Mouse (Mus musculus): Measurements from ENCODE around the gene Ilf3. TPM values are rescaled to one million over a fixed set of nuclear protein-coding genes. Genes with fewer than 3 reads are reported as not detected.
A peak's percentile ranks its signal among the peaks of the same experiment; 100 is the strongest.

Gene Ilf3
- polyA plus RNA-seq, 1 experiment from 2014 or later = 179 TPM

- Histone ChIP-seq H3K4me2 (ENCODE audit: low read length) (no peak overlapping the region), H3K4me3 (ENCODE audit: low read depth, low read length) (no peak overlapping the region), H3K9me3 (ENCODE audit: control insufficient read depth, low read length) (no peaks in the 10 kb centered on the region), H3K9ac (ENCODE audit: low read length) (no peak overlapping the region), H3K36me3 (ENCODE audit: control insufficient read depth, insufficient read depth, low read length) (peaks cover 94% of the 10 kb centered on the region), H3K27me3 (replicated peaks; ENCODE audit: control insufficient read depth, insufficient read depth, low read length) (no peaks in the 10 kb centered on the region), H3K27ac (ENCODE audit: low read depth) (no peak overlapping the region), H3K4me1 (replicated peaks; ENCODE audit: control insufficient read depth, insufficient read depth, low read length) (no peaks in the 10 kb centered on the region)
- WGBS = 81% methylated on average over 11 of the region's 11 CpGs
- no peak for ATAC-seq (replicated peaks; ENCODE audit: low FRiP score, low TSS enrichment, low read depth)
- DNase-seq (ENCODE audit: low spot score) = no peak
Observed at GRCm38 (mm10) chr9:21402764-21403253, 35.1 kb downstream of the Ilf3 start.

GRCm38 (mm10) chr9:21403745-21404144, 36.1 kb downstream of the Ilf3 start:
- Histone ChIP-seq H3K4me1 (replicated peaks; ENCODE audit: control insufficient read depth, insufficient read depth, low read length) (no peaks in the 10 kb centered on the region), H3K36me3 (ENCODE audit: control insufficient read depth, insufficient read depth, low read length) (peaks cover 84% of the 10 kb centered on the region), H3K9me3 (ENCODE audit: control insufficient read depth, low read length) (no peaks in the 10 kb centered on the region), H3K27ac (ENCODE audit: low read depth) (no peak overlapping the region), H3K4me3 (ENCODE audit: low read depth, low read length) (no peak overlapping the region), H3K9ac (ENCODE audit: low read length) (no peak overlapping the region), H3K27me3 (replicated peaks; ENCODE audit: control insufficient read depth, insufficient read depth, low read length) (no peaks in the 10 kb centered on the region), H3K4me2 (ENCODE audit: low read length) (no peak overlapping the region)
- DNase-seq (ENCODE audit: low spot score) (no peak), ATAC-seq (replicated peaks; ENCODE audit: low FRiP score, low TSS enrichment, low read depth) (no peak)
- 95% methylated on average over 5 of the region's 5 CpGs for WGBS

- no peak overlapping the region for H3K27ac ChIP-seq (ENCODE audit: low read depth)
- no peaks in the 10 kb centered on the region for H3K4me1 ChIP-seq (replicated peaks; ENCODE audit: control insufficient read depth, insufficient read depth, low read length)
- no peak overlapping the region for H3K4me2 ChIP-seq (ENCODE audit: low read length)
- no peak for ATAC-seq (replicated peaks; ENCODE audit: low FRiP score, low TSS enrichment, low read depth)
- peaks cover 67% of the 10 kb centered on the region for H3K36me3 ChIP-seq (ENCODE audit: control insufficient read depth, insufficient read depth, low read length)
- 66% methylated on average over 4 of the region's 4 CpGs for WGBS
- no peak for DNase-seq (ENCODE audit: low spot score)
- no peaks in the 10 kb centered on the region for H3K9me3 ChIP-seq (ENCODE audit: control insufficient read depth, low read length)
- H3K27me3 ChIP-seq (replicated peaks; ENCODE audit: control insufficient read depth, insufficient read depth, low read length) = no peaks in the 10 kb centered on the region
- H3K4me3 ChIP-seq (ENCODE audit: low read depth, low read length) = no peak overlapping the region
- H3K9ac ChIP-seq (ENCODE audit: low read length) = no peak overlapping the region
Observed at GRCm38 (mm10) chr9:21405525-21405924, 37.9 kb downstream of the Ilf3 start.

DNA sequence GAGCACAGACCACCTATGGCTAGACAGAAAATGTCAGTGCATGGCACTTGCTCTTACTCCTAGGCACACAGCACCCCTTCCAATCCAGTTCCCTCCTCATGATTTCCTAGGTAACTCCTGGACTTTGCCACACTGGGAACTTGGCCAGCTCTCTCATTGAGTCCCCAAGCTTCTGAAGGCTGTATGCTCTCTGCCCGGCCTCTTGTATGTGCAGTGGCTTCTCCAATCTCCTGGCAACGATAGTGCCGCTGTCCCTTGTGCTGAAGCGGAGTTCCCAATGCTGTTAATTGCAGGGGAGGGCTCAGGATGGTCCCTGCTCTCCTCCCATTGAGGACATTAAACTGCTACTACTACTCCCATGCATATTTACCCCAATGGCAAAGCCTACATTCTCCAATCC, 40.3 kb downstream of the Ilf3 start:
- H3K4me2 ChIP-seq (ENCODE audit: low read length) = no peak overlapping the region
- no peak for DNase-seq (ENCODE audit: low spot score)
- no peaks in the 10 kb centered on the region for H3K9me3 ChIP-seq (ENCODE audit: control insufficient read depth, low read length)
- H3K36me3 ChIP-seq (ENCODE audit: control insufficient read depth, insufficient read depth, low read length) = peaks cover 42% of the 10 kb centered on the region
- no peaks in the 10 kb centered on the region for H3K27me3 ChIP-seq (replicated peaks; ENCODE audit: control insufficient read depth, insufficient read depth, low read length)
- no peak for ATAC-seq (replicated peaks; ENCODE audit: low FRiP score, low TSS enrichment, low read depth)
- no peak overlapping the region for H3K4me3 ChIP-seq (ENCODE audit: low read depth, low read length)
- H3K4me1 ChIP-seq (replicated peaks; ENCODE audit: control insufficient read depth, insufficient read depth, low read length) = peaks cover 6% of the 10 kb centered on the region; the same call in 1 of the 2 replicates
- WGBS = 16% methylated on average over 4 of the region's 4 CpGs
- no peak overlapping the region for H3K27ac ChIP-seq (ENCODE audit: low read depth)
- H3K9ac ChIP-seq (ENCODE audit: low read length) = no peak overlapping the region

- Histone ChIP-seq H3K9ac (ENCODE audit: low read length) (no peak overlapping the region), H3K4me1 (replicated peaks; ENCODE audit: control insufficient read depth, insufficient read depth, low read length) (peaks cover 6% of the 10 kb centered on the region; the same call in 1 of the 2 replicates), H3K36me3 (ENCODE audit: control insufficient read depth, insufficient read depth, low read length) (peaks cover 39% of the 10 kb centered on the region), H3K4me2 (ENCODE audit: low read length) (no peak overlapping the region), H3K27me3 (replicated peaks; ENCODE audit: control insufficient read depth, insufficient read depth, low read length) (no peaks in the 10 kb centered on the region), H3K27ac (ENCODE audit: low read depth) (no peak overlapping the region), H3K4me3 (ENCODE audit: low read depth, low read length) (no peak overlapping the region), H3K9me3 (ENCODE audit: control insufficient read depth, low read length) (no peaks in the 10 kb centered on the region)
- DNase-seq (ENCODE audit: low spot score) = no peak
- 71% methylated on average over 7 of the region's 7 CpGs for WGBS
- ATAC-seq (replicated peaks; ENCODE audit: low FRiP score, low TSS enrichment, low read depth) = no peak
Observed at GRCm38 (mm10) chr9:21408624-21409023, 41.0 kb downstream of the Ilf3 start.

GRCm38 (mm10) chr9:21409592-21410317, 42.1 kb downstream of the Ilf3 start:
- ATAC-seq (replicated peaks; ENCODE audit: low FRiP score, low TSS enrichment, low read depth) = no peak; the same call in 1 of the 2 replicates
- no peaks in the 10 kb centered on the region for H3K9me3 ChIP-seq (ENCODE audit: control insufficient read depth, low read length)
- H3K4me1 ChIP-seq (replicated peaks; ENCODE audit: control insufficient read depth, insufficient read depth, low read length) = peaks cover 6% of the 10 kb centered on the region; the same call in 1 of the 2 replicates
- H3K4me2 ChIP-seq (ENCODE audit: low read length) = no peak overlapping the region
- peaks cover 39% of the 10 kb centered on the region for H3K36me3 ChIP-seq (ENCODE audit: control insufficient read depth, insufficient read depth, low read length)
- H3K27me3 ChIP-seq (replicated peaks; ENCODE audit: control insufficient read depth, insufficient read depth, low read length) = no peaks in the 10 kb centered on the region
- no peak overlapping the region for H3K27ac ChIP-seq (ENCODE audit: low read depth)
- no peak overlapping the region for H3K4me3 ChIP-seq (ENCODE audit: low read depth, low read length)
- WGBS = 34% methylated on average over 9 of the region's 9 CpGs
- H3K9ac ChIP-seq (ENCODE audit: low read length) = no peak overlapping the region
- peak; percentile 95 for DNase-seq (ENCODE audit: low spot score)

- Histone ChIP-seq H3K4me1 (replicated peaks; ENCODE audit: control insufficient read depth, insufficient read depth, low read length) (peaks cover 6% of the 10 kb centered on the region; the same call in 1 of the 2 replicates), H3K36me3 (ENCODE audit: control insufficient read depth, insufficient read depth, low read length) (peaks cover 34% of the 10 kb centered on the region; the same call in 1 of the 2 replicates), H3K9ac (ENCODE audit: low read length) (peak within 1 kb of the TSS; percentile 74), H3K4me3 (ENCODE audit: low read depth, low read length) (peak within 1 kb of the TSS; percentile 82), H3K9me3 (ENCODE audit: control insufficient read depth, low read length) (no peaks in the 10 kb centered on the region), H3K4me2 (ENCODE audit: low read length) (peak within 1 kb of the TSS; percentile 79), H3K27me3 (replicated peaks; ENCODE audit: control insufficient read depth, insufficient read depth, low read length) (no peaks in the 10 kb centered on the region), H3K27ac (ENCODE audit: low read depth) (peak within 1 kb of the TSS; percentile 59; the same call in 1 of the 2 replicates)
- WGBS = 2% methylated on average over 52 of the region's 53 CpGs
- peak; percentile 94 for ATAC-seq (replicated peaks; ENCODE audit: low FRiP score, low TSS enrichment, low read depth)
- peak; percentile 88 for DNase-seq (ENCODE audit: low spot score)
Observed at GRCm38 (mm10) chr9:21411669-21412550, 44.2 kb downstream of the Ilf3 start, which contains the start of gene Qtrt1. TSS of gene Qtrt1 (plus strand) at chr9:21411837.

DNA sequence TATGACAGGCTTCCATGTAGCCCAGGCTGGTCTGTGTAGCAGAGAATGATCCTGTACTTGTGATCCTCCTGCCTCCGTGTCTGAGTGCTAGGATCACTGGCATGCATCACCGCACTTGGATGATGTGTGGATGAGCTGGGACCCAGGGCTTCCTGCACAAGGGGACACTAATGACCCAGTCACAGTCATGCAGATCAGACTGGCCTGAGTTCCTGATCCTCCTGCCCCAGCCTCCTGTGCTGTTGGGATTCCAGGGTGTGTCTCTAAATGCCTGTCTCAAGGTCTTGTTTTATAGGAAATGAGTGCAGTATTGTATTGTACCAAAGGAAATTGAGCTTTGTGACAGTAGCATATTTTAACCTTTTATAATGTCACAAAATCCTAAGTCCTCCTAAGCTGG, 50.2 kb downstream of the Ilf3 start:
- Histone ChIP-seq H3K9ac (ENCODE audit: low read length) (no peak overlapping the region), H3K36me3 (ENCODE audit: control insufficient read depth, insufficient read depth, low read length) (peaks cover 70% of the 10 kb centered on the region), H3K4me1 (replicated peaks; ENCODE audit: control insufficient read depth, insufficient read depth, low read length) (no peaks in the 10 kb centered on the region; the same call in 1 of the 2 replicates), H3K4me3 (ENCODE audit: low read depth, low read length) (no peak overlapping the region), H3K9me3 (ENCODE audit: control insufficient read depth, low read length) (no peaks in the 10 kb centered on the region), H3K27ac (ENCODE audit: low read depth) (no peak overlapping the region), H3K27me3 (replicated peaks; ENCODE audit: control insufficient read depth, insufficient read depth, low read length) (no peaks in the 10 kb centered on the region), H3K4me2 (ENCODE audit: low read length) (no peak overlapping the region)
- DNase-seq (ENCODE audit: low spot score) (no peak), ATAC-seq (replicated peaks; ENCODE audit: low FRiP score, low TSS enrichment, low read depth) (no peak)
- WGBS = 91% methylated on average over 2 of the region's 2 CpGs

Measured in intestine, embryonic 14.5 days (tissue).